Mouse (Mus musculus) layer of hippocampus, adult 2 months (tissue): ENCODE results near the gene Csrnp3. TPM values are rescaled to one million over a fixed set of nuclear protein-coding genes. Genes with fewer than 3 reads are reported as not detected.

Experiments
- DNase-seq, 2 experiments: peaks; one replicate each; pipeline ENCODE4 v3.0.0; 2022; ENCODE audit warnings: low spot score in 2 of 2
- H3K27ac ChIP-seq: fragments of 200-600 bp; 2 replicates; pipeline ENCODE4 v1.8.1; 2022
- H3K4me3 ChIP-seq: fragments of 200-600 bp; 2 replicates; pipeline ENCODE4 v1.8.1; 2022; ENCODE audit warnings: mild to moderate bottlenecking
- CTCF ChIP-seq: fragments of 200-600 bp; conservative IDR thresholded peaks from 2 replicates; pipeline ENCODE4 v1.8.1; 2022; ENCODE audit warnings: antibody characterized with exemption, mild to moderate bottlenecking, moderate library complexity
- total RNA-seq, 2 experiments: library from RNA; stranded (reverse); gene quantifications; 2 replicates each; pipeline ENCODE4 v1.2.3; 2021

Csrnp3 gene
- total RNA-seq, 2 experiments from 2014 or later: 70.8 to 76.0 TPM

DNA sequence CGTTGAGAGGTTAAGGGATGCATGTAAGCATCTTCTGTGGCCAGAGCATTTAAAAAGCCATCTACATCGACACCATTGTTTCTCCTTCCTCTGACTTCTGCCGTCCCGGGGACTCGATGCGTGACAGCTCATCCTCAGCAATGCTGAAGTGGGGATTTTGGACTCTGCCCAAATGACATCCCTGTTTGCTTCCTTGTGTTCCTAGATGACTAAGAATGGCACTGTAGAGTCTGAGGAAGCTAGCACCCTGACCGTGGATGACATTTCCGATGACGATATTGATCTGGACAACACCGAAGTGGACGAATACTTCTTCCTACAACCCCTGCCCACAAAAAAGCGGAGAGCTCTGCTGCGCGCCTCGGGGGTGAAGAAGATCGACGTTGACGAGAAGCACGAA, 173.7 kb downstream of the Csrnp3 start:
- no peak overlapping the region for H3K4me3 ChIP-seq
- no peak for DNase-seq
- TF ChIP-seq CTCF: no peak
- H3K27ac ChIP-seq: no peak overlapping the region

DNA sequence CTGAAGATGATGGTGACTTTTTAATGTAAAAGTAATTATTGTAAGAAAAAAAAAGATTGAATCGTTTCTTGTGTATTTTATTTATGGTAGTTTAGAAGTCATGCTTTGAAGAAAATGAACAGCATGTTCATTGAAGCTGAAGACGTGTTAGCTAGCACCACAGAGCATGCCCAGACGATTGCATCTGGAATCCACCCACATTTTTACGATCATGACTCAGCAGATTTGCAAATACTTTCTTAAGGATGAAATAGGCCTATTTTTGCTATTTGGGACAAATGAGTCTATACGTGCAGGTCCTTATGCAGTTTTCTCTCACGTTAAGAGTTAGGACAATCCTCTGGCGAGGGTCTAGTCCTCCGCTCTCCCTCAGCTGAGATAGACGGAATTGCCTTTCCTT, 177.9 kb downstream of the Csrnp3 start:
- no peak for TF ChIP-seq CTCF
- DNase-seq: peak in 1 of 2 experiments; percentile 36
- Histone ChIP-seq H3K27ac (peak overlapping the region; percentile 69), H3K4me3 (no peak overlapping the region)

DNA sequence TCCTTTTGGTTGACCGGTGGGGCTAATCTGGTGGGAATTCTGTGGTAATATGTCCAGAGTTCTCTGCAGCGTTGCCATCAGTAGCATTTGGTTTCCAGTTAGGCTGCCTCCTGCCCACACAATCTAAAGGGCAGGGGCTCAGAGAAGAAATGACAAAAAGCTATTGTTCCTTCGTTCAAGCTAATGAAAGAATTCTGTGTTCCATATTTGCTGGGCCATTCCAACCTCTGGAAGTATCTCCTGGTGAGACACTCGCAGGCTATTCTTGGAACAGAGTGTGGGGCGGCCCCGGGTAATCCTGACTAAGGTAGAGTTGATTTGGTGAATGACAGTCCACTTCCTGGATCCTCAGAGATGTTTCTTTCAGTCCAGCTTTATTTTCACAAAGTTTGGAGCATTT, 179.3 kb downstream of the Csrnp3 start:
- Histone ChIP-seq H3K4me3 (no peak overlapping the region), H3K27ac (no peak overlapping the region)
- TF ChIP-seq CTCF: no peak
- no peak for DNase-seq

DNA sequence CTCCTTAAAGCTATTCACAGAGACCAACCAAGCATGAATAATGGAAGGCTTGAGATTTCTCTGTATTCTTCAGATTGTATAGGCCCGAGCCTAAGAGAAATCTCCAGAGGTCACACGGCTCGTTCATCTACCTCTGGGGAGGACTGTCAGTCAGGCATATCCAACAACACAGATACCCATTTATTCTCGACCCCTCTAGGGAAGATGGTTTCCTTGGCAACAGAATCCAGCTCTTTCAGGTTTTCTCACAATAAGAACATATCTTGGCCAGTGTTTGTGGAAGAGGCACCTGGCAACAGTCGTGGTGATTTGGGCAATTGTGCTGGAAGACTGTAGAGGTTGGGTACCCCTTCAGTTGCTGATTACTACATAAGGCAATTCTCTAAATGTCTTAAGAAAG, 183.2 kb downstream of the Csrnp3 start:
- Histone ChIP-seq H3K4me3 (no peak overlapping the region), H3K27ac (no peak overlapping the region)
- TF ChIP-seq CTCF: no peak
- no peak for DNase-seq

DNA sequence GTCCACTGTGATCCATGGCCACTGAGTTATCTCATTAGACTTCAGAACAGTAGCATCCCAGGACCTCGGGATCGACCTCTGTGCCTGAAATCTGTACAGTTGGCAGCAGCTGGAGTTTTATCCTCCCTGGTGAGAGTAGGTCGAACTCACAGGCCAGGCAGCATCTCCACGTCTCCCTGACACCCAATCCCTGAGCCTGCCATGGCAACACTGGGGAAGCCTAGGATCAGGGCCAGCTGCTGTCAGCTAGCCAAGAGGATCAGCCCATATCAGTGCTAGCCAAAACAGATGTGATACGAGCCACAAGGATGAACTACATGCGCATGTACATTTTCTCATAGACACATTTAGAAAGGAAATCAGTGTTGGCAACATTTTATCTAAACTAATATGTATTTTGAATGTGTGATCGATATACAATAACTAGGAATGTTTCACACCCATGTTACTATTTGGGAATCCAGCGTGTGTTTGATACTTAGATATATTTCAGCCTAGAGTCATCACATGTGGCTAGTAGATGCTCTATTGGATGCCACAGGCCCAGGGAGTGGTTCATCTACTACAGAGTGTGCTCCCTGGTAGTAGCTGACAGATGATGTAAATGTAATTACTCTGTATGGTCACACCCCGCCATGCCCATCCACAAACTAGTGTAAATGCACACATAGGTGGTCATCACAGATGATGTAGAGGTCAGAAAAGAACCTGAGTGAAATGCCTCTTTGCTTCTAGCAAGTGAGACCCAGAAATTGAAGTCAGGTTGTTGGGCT, 189.5 kb downstream of the Csrnp3 start:
- DNase-seq: peak; percentile 36 to 49
- TF ChIP-seq CTCF: no peak
- Histone ChIP-seq H3K4me3 (no peak overlapping the region), H3K27ac (no peak overlapping the region; the same call in 1 of the 2 replicates)

DNA sequence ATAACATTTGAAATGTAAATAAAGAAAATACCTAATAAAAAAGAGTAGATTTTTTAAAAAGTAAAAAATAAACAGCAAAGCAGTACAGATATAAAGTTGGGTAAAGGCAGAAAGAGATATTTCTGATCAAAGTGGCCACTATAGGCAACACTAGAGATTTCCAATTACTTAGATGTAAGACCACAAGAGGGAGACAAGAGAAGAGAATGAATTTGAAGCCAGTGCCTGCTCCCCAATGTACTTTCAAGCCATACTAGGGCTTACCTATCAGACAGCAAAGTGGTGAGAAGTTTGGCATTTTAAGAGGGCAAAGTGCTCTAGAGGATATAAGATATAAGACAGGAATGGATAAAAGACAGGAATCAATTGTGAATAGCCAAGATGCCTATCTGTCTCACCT, 195.0 kb downstream of the Csrnp3 start:
- H3K27ac ChIP-seq: no peak overlapping the region
- no peak for DNase-seq
- peak; percentile 69 for TF ChIP-seq CTCF
- no peak overlapping the region for H3K4me3 ChIP-seq

DNA sequence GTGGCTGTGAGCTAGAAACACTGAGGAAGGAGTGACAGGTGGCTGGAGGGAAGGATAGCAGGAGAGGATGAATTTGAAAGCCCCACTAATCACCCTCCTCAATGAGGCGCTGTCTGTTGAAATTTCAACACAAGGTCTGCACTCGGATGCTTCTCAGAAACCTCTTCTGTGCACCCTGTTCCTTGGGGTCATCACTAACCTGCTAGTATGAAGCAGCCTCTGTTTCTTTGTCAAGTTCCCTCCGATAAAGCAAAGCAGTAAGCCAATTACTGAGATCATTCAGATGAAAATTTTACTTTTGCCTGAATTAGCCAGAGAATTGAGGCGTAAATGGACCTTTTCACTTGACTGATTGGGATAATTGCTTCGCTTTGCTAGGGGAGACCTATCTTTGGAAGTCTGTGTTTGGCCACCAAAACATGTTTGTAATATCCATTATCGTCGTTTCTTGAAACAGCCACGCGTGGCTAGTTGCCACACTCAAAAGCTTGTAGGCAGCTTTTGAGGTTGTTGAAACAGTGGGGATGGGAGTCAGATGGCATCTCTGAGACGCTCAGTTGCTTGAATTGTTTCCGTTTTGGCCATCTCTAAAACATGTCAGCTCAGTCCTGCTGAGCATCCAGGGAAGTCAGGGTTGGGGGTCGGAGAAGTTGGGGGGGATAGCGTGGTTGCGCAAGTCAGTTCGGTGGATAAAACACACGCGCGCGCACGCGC, 195.8 kb downstream of the Csrnp3 start:
- TF ChIP-seq CTCF: no peak
- DNase-seq: no peak
- H3K27ac ChIP-seq: peak overlapping the region; percentile 36; the same call in 1 of the 2 replicates
- H3K4me3 ChIP-seq: peak overlapping the region; percentile 47; the same call in 1 of the 2 replicates

DNA sequence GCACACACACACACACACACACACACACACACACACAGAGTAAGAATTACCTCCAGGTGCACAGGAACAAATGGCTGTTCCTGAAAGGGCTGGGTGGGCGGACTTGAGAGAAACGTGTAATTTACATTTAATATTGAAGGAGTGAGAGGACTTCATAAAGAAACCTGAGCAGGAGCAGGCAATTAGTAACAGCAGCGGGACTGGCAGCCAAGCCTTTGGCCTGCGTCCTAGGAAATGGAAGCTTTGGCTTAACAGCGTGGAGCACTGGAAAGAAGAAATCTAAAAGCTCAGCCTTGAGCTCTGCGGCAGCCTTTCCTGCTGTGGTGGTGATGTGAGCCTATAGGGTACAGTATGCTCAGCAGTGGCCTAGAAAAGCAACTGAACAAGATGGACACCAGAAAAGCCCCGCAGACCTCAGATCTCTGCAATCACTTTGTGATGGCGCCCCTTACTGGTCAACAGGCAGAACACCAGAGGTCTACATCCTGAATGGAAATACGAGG, 196.4 kb downstream of the Csrnp3 start:
- peak; percentile 59 to 69 for DNase-seq
- H3K4me3 ChIP-seq: peak overlapping the region; percentile 47
- peak overlapping the region; percentile 67 for H3K27ac ChIP-seq
- TF ChIP-seq CTCF: peak; percentile 79

DNA sequence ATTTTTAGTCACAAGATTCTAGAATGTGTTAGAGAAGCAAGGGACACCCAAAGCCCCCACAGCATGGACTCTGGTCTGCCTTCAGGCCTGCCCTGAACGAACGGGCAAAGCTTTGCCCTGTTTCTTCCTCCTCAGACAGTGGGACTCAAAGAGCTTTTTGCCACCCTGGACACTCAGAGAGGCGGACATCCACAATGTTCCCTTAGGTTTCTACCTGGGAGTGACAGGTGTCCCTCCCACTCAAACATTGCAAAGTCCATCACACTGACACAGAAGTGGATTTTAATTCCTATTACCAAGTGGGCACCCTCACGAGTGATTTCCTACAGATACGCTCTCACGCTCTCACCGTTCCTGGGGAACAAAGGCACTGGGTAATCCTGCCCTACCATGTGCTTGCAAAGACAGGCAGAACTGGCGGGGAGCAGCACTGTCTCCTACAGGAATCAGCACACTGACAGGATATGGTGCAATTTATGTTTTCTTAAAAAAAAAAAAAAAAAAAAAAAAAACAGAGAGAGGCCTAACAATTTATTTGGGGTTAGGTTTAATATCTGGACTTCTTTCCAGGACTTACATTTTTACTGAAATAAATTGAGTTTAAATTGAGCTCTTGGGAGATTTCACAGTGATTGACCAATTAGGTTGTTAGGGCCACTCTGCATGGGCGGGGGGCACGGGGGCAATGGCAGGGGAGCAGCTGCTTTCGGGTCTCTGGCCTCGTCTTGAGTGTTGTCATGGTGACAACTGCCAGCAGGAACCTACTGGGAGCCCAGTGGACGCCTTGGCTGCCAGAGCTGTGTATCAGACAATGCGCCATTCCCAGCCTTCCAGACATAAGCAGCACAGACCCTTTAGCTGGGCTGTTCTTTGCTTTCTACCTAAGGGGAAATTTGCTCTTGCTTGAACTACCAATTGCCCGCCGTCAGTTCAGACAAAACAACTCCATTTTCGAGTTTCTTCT, 198.2 kb downstream of the Csrnp3 start:
- Histone ChIP-seq H3K27ac (no peak overlapping the region), H3K4me3 (no peak overlapping the region)
- TF ChIP-seq CTCF: no peak
- no peak for DNase-seq

DNA sequence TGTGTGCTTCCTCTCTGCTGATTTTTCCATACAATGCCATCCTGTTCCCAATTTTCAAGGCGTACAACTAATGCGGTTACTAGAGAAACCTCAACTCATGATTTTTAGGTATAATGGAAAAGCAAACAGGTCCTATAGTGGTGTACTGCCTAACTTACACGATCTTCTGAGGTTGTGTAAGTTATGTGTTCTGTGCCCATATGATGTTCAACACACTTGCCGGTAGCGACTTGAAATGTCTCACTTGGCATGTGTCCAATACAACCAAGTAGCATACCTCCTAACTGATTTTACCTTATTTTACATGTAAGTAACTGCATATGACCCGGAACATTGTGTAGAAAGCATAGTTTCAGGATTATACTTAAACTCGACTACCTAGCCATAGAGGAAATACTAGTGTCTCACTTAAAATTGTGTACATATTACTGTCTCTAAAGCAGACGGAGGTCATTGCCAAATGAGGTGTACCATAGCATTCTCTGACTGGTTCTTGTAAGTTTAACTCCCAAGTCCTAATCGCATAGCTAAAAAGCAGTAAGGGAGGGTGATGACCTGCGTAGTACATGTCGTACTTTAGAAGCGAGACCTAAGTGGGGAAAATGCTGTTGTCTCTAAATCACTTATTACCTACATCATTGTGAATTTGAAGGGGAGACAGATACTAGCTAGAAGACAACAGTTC, 199.0 kb downstream of the Csrnp3 start:
- no peak for DNase-seq
- no peak overlapping the region for H3K4me3 ChIP-seq
- H3K27ac ChIP-seq: no peak overlapping the region
- no peak for TF ChIP-seq CTCF

DNA sequence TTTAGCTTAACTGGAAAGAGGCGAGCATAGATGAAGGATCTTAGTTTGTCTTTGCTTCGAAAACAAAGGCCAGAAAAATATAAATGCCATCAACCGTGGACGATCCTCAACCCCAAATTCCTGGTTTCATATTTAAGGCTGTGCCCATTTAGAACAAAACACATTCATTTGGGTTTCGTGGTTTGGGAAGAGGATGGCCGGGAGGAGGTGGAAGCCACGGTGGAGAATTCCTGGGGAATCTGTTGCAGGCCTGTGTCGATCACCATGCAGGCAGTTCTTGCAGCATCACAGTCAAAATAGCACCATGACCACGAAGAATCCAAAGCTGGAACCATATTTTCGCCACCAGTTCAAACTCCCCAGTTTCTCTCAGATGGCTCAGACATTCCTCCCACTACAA, 217.7 kb downstream of the Csrnp3 start:
- DNase-seq: no peak
- Histone ChIP-seq H3K27ac (no peak overlapping the region), H3K4me3 (no peak overlapping the region)
- TF ChIP-seq CTCF: no peak

DNA sequence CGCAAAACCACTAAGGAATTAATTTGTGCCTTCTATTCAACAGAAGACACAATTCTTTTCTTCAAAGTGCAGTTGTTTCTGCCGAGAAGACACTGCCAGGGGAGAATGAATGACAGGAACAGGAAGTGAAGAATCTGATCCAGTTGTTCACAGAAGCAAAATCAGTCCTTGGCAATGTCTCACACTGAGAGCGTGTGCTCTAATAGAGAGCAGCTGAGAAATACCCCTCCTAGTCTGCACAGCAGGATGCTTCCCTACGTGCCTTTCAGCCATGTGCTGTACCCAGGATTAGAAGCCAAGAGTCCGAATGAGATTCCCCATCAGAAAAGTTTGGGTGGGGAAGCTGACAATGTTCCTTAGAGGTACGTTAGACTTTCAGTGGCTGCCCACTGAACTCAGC, 223.9 kb downstream of the Csrnp3 start:
- no peak for DNase-seq
- no peak for TF ChIP-seq CTCF
- H3K4me3 ChIP-seq: no peak overlapping the region
- no peak overlapping the region for H3K27ac ChIP-seq
